Mouse (Mus musculus): ENCODE measurements at regions not wholly inside any gene's neighbourhood (a gene's known extent, or its start where the extent isn't known, plus 50 kb on each side); places are given as distances from the start of the nearest gene placed in this dataset.
A peak's percentile ranks its signal among the peaks of the same experiment; 100 is the strongest.

DNA sequence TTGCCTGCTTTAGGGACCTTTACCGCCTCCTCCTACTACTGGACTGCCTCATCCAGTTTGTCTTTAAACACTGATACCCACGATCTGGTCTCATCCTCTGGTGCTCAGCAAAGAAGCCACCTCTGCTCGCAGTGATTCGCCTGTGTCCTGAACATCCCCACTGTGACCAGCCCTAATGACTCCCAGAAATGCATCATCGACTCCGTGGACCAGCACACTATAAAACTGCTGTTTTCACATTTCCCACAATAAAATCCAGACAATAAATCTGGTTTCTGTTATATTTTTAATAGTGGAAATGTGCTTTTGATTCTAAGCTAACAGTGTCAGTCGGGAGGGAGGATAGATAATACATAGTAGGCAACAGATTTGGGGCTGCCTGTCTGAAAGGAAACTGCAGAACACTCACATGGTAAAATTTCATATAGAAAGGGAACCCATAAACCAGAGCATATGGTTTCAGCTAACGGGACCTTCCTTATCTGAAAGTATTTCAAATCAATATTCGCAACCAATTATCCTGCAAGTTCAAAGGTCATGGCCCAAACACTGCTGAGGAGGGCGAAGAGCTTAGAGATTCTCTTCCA is 233.7 kb upstream of the Cxadr start:
- 82% methylated on average over 10 of the region's 10 CpGs for WGBS
- no peak overlapping the region for H3K4me2 ChIP-seq
- no peaks in the 10 kb centered on the region for H3K9me3 ChIP-seq
- H3K4me3 ChIP-seq (replicated peaks): no peak overlapping the region
- no peak overlapping the region for H3K9ac ChIP-seq
- H3K36me3 ChIP-seq: no peaks in the 10 kb centered on the region
- no peaks in the 10 kb centered on the region for H3K4me1 ChIP-seq
- no peaks in the 10 kb centered on the region for H3K27me3 ChIP-seq (replicated peaks)
- no peak overlapping the region for H3K27ac ChIP-seq
- ATAC-seq (ENCODE audit: insufficient read depth, low FRiP score, low read depth): no peak

DNA sequence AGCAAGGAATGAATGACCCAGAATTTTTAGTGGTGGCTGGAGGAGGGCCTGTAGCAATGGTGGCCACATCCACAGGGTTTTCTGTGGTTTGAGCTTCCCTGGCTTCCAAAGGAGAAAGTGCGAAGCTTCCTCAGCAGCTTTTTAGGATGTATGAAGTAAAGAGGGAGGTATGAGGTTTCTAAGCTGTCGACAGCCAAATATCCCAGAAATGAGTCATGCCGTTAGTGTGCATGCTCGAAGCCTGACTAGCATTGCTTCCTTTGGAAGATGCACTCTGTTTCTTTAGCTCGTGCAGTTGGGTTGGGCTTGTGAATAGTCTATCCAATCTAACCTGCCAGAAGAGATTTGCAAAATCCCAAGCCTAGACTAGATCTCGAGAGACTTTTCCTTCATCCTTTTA is 240.8 kb upstream of the Cxadr start:
- WGBS: 69% methylated on average over 6 of the region's 6 CpGs
- no peak overlapping the region for H3K4me2 ChIP-seq
- no peaks in the 10 kb centered on the region for H3K9me3 ChIP-seq
- H3K27me3 ChIP-seq (replicated peaks): no peaks in the 10 kb centered on the region
- no peaks in the 10 kb centered on the region for H3K36me3 ChIP-seq
- no peaks in the 10 kb centered on the region for H3K4me1 ChIP-seq
- no peak overlapping the region for H3K9ac ChIP-seq
- no peak for ATAC-seq (ENCODE audit: insufficient read depth, low FRiP score, low read depth)
- H3K4me3 ChIP-seq (replicated peaks): no peak overlapping the region
- H3K27ac ChIP-seq: no peak overlapping the region

DNA sequence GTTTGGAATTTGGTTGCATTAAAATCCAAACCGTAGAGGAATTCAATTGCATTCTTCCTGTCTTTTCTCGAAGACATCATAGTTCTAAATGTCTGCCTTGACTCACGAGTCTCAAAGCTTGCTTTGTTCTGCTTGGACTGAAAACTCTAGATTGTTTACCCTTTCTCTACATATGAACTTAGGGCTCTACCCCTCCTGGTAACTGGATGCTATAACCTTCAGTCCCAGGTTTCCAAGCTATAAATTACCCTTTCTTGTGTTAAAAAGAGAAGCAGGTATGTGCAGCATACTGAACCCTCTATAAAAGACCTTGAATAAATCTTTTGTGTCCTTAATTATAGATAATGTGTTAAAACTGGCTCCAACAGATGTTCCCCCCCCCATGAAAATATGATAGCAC is 243.7 kb upstream of the Cxadr start:
- Histone ChIP-seq H3K4me2 (no peak overlapping the region), H3K36me3 (no peaks in the 10 kb centered on the region), H3K27me3 (replicated peaks) (no peaks in the 10 kb centered on the region), H3K9me3 (no peaks in the 10 kb centered on the region), H3K27ac (no peak overlapping the region), H3K4me1 (no peaks in the 10 kb centered on the region), H3K4me3 (replicated peaks) (no peak overlapping the region), H3K9ac (no peak overlapping the region)
- ATAC-seq (ENCODE audit: insufficient read depth, low FRiP score, low read depth): no peak
- WGBS: 55% methylated on average over 3 of the region's 3 CpGs

DNA sequence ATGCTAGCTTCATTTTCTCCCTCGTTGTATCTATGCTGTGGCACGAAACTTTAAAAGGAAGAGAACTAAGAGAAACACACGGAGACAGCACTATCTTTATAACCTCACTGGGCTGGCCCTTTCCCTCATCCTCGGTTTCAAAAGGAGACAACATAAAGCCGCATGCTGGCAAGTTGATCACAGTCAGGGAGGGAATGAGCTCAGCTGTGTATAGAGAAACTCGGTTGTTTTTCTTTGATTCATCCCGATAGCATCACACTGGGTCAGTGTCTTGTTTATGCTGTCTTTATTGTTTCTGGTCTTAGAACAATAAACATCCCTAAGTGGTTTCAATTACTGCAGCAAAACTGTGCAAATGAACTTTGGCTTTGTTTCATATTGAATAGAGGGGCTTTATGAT is 249.2 kb upstream of the Cxadr start:
- 30% methylated on average over 7 of the region's 7 CpGs for WGBS
- ATAC-seq (ENCODE audit: insufficient read depth, low FRiP score, low read depth): no peak; the same call in 1 of the 2 replicates

DNA sequence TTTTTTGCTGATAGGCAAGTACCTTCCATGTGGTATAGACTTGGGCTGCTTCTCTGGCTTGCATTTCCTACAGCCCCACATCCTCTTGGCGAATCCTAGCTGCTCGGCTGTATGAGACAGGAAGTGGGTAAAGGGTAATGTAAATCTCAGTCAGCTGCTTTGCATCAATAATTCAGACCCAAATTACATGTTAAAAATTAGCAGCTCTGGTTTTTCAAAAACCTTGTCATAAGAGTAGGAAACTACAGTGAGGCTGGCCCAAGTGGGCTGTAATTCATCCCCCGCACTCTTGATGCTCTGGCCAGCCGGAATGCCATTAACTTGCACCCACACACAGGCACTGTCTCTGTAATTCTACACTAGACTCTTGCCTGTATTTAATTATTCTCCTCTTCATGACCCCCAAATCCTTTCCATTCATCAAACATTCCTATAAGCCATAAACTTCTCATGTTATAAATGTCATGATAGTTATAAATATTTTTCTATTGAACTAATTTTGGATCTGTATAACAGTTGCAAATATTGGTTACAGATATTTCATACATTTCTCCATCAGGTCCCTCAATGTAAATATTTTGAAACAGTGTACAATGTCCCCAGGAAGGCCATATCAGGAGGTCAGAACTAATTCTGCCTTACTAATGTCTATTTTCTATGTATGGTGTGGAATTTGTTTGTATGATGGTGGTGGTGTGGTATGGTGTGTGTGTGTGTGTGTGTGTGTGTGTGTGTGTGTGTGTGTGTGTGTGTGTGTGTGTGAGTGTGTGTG is 261.0 kb upstream of the Cxadr start:
- H3K27me3 ChIP-seq (replicated peaks): no peaks in the 10 kb centered on the region
- H3K4me3 ChIP-seq (replicated peaks): no peak overlapping the region
- H3K27ac ChIP-seq: no peak overlapping the region
- no peak overlapping the region for H3K4me2 ChIP-seq
- no peaks in the 10 kb centered on the region for H3K4me1 ChIP-seq
- WGBS: 29% methylated on average over 4 of the region's 4 CpGs
- no peaks in the 10 kb centered on the region for H3K36me3 ChIP-seq
- H3K9ac ChIP-seq: no peak overlapping the region
- ATAC-seq (ENCODE audit: insufficient read depth, low FRiP score, low read depth): no peak; the same call in 1 of the 2 replicates
- H3K9me3 ChIP-seq: no peaks in the 10 kb centered on the region

More for the DNA sequence above, 249.2 kb upstream of the Cxadr start:
- Histone ChIP-seq H3K36me3 (no peaks in the 10 kb centered on the region), H3K27me3 (replicated peaks) (no peaks in the 10 kb centered on the region), H3K27ac (peak overlapping the region; percentile 27; the same call in 1 of the 2 replicates), H3K4me1 (no peaks in the 10 kb centered on the region), H3K4me2 (no peak overlapping the region), H3K9me3 (no peaks in the 10 kb centered on the region), H3K4me3 (replicated peaks) (no peak overlapping the region), H3K9ac (no peak overlapping the region)

DNA sequence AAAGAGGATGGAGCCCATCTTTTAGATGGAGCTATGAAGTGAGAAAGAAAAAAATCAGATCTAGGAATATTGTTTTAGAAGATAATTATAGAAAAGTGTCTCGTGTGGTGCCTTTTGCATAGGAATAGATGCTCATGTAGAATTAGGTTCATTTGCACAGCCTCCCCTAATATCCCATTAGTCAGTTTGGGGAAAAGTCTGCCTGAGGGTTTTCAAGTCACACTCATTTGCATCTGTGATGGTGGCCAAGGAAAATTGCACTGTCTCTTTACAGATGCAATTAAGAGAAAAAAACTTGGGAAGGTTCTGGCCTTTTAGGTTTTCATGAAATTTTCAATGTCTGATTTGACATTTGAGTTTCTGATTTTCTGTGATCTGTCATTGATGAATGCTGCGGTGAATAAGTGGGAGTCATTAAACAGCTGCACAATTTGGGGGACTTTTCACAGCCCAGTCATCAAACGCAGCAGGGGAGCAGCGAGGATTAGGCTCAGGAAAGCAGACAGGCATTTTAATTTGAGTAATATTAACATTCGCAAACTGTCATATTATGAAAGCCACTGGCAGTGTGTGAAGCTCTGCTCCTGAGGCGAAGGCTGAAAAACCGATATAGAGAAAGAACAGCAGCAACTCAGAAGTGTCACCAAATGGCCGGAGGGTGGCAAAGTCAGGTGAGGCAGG is 281.5 kb upstream of the Cxadr start:
- ATAC-seq (ENCODE audit: insufficient read depth, low FRiP score, low read depth): no peak
- no peaks in the 10 kb centered on the region for H3K27me3 ChIP-seq (replicated peaks)
- 65% methylated on average over 8 of the region's 8 CpGs for WGBS
- H3K4me2 ChIP-seq: no peak overlapping the region
- no peak overlapping the region for H3K27ac ChIP-seq
- H3K4me1 ChIP-seq: no peaks in the 10 kb centered on the region
- no peak overlapping the region for H3K9ac ChIP-seq
- H3K9me3 ChIP-seq: no peaks in the 10 kb centered on the region
- H3K36me3 ChIP-seq: no peaks in the 10 kb centered on the region
- H3K4me3 ChIP-seq (replicated peaks): no peak overlapping the region

DNA sequence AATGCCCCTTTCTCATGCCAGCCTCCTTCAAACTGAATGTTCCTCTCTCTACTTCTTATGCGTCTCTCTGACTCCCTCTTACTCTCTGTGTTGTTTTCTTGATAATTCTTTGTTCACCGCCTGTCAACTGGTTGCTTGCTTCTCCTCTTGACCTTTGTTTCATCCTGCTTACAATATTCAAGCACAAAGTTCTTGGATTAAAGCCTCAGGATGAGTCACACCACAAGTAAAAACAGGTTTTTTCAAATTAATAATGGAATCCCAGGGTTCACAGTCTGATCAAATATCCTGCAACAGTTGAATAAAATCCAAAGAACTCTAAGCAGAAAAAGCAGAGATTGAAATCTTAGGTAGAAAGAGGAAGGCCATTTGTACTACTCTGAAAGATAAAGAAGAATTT is 285.9 kb upstream of the Cxadr start:
- WGBS: 67% methylated on average over 2 of the region's 2 CpGs
- H3K4me2 ChIP-seq: no peak overlapping the region
- no peaks in the 10 kb centered on the region for H3K27me3 ChIP-seq (replicated peaks)
- H3K36me3 ChIP-seq: no peaks in the 10 kb centered on the region
- H3K9ac ChIP-seq: no peak overlapping the region
- no peak overlapping the region for H3K27ac ChIP-seq
- H3K4me3 ChIP-seq (replicated peaks): no peak overlapping the region
- no peaks in the 10 kb centered on the region for H3K9me3 ChIP-seq
- no peak for ATAC-seq (ENCODE audit: insufficient read depth, low FRiP score, low read depth)
- H3K4me1 ChIP-seq: no peaks in the 10 kb centered on the region

DNA sequence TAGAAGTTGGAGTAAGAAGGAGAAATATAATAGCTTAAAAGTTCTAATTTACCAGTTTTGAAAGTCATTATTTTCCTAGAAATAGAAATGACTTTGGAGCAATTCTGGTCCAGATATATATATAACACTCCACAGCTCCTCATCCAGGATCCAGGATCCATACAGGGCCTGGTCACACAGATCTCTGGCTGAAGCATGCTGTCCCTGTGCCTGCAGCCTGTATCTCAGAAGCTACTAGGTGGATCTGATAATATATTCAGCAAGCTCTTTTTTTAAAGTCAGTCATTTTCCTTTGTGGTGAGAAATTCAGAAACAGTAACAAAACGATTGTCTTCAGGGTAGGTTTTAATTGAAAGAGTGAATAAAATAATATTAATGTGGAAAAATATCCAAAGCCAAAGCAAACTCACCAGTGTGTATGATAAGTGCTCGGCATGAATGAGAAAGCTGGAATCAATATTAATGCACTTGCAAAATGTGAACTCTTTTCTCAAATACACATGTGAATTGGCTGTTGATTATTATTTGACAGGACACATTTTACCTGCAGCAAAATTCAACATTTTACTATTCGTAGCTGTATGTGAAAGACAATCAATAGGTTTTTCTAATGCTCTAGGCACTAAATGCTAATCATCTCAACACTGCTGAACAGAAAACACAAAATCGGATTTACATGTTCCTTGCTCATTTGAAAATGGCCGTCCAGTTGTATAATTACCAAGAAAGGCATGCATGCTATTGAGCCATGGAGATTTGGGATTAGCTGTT is 288.1 kb upstream of the Cxadr start:
- no peak for ATAC-seq (ENCODE audit: insufficient read depth, low FRiP score, low read depth)
- no peaks in the 10 kb centered on the region for H3K9me3 ChIP-seq
- H3K4me3 ChIP-seq (replicated peaks): no peak overlapping the region
- no peaks in the 10 kb centered on the region for H3K4me1 ChIP-seq
- no peak overlapping the region for H3K27ac ChIP-seq
- 81% methylated on average over 5 of the region's 5 CpGs for WGBS
- H3K9ac ChIP-seq: no peak overlapping the region
- no peaks in the 10 kb centered on the region for H3K36me3 ChIP-seq
- no peak overlapping the region for H3K4me2 ChIP-seq
- H3K27me3 ChIP-seq (replicated peaks): no peaks in the 10 kb centered on the region

DNA sequence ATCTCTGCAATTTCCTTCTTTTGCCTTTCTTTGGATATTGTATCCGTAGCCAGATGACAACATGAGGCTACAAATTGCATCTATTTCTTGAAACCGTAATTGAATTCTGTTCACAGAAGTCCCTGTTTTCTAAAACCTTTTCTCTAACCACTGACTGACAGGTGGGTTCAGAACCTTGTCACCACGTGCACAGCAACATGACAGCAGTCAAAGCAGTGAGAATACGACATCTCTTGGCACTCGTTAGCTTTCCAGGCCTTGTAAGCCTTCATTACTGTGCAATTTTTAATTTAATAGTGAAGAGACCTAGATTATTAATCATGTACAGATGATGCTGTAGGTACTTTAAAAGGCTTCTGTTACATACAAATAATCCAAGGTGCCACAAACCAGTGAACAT is 297.3 kb upstream of the Cxadr start:
- no peak for ATAC-seq (ENCODE audit: insufficient read depth, low FRiP score, low read depth)
- Histone ChIP-seq H3K36me3 (no peaks in the 10 kb centered on the region), H3K27ac (no peak overlapping the region), H3K27me3 (replicated peaks) (no peaks in the 10 kb centered on the region), H3K9ac (no peak overlapping the region), H3K4me1 (no peaks in the 10 kb centered on the region), H3K4me2 (no peak overlapping the region), H3K9me3 (no peaks in the 10 kb centered on the region), H3K4me3 (replicated peaks) (no peak overlapping the region)
- 78% methylated on average over 5 of the region's 5 CpGs for WGBS

DNA sequence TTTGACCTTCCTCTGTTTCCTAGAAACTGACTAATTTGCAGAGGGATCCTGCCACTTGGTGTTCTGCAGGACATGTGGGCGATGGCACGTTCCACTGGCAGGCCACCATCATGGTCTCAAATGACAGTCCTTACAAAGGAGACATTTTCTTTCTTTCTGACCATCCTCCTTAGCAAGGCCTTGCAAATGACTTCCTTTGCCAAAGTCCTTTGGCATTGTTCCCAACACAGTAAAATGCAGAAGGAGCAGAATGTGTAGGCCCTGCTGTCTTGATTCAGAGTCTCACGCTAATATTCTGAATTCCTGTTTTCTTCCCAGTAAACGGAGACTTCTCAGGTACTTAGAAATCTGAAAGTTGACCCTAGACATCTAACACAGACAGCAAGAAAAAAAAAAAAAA is 308.3 kb upstream of the Cxadr start:
- no peaks in the 10 kb centered on the region for H3K36me3 ChIP-seq
- ATAC-seq (ENCODE audit: insufficient read depth, low FRiP score, low read depth): no peak
- 73% methylated on average over 4 of the region's 4 CpGs for WGBS

DNA sequence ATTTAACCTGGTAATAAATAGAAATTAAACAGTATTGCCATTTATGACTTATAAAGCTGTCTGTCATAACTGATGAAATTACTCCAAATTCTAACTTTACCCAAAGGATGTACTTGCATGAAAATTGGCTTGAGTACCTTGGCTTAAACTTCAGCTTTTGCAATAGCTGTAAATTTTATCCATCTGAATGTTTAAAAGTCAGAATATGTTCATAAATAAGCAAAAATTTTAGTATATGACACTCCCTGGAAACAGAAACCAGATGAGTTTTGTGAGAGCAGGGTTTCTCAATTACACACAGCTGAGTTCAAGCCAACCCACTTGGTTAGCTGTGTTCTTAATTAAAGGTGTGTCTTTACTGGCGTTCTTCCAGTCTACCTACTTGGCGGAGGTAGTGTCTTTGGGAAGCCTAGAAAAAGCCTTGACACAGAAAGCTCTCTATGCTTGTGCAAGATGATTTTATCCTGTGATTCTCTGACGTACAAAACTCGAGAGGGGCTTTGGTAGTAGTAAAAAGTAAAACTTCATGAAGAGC is 311.4 kb upstream of the Cxadr start:
- Histone ChIP-seq H3K36me3 (no peaks in the 10 kb centered on the region), H3K4me3 (replicated peaks) (no peak overlapping the region), H3K27ac (no peak overlapping the region), H3K9me3 (no peaks in the 10 kb centered on the region), H3K9ac (no peak overlapping the region), H3K27me3 (replicated peaks) (no peaks in the 10 kb centered on the region), H3K4me2 (no peak overlapping the region), H3K4me1 (no peaks in the 10 kb centered on the region)
- WGBS: 74% methylated on average over 4 of the region's 4 CpGs
- no peak for ATAC-seq (ENCODE audit: insufficient read depth, low FRiP score, low read depth)

More for the DNA sequence above, 308.3 kb upstream of the Cxadr start:
- H3K27me3 ChIP-seq (replicated peaks): no peaks in the 10 kb centered on the region
- H3K4me3 ChIP-seq (replicated peaks): no peak overlapping the region
- H3K4me1 ChIP-seq: no peaks in the 10 kb centered on the region
- no peak overlapping the region for H3K9ac ChIP-seq
- H3K4me2 ChIP-seq: no peak overlapping the region
- no peak overlapping the region for H3K27ac ChIP-seq
- H3K9me3 ChIP-seq: no peaks in the 10 kb centered on the region
